Mouse (Mus musculus) lung, postnatal 10 days (tissue): ENCODE results near the gene Tnrc6b.
A peak's percentile ranks its signal among the peaks of the same experiment; 100 is the strongest.

Experiments
- DNase-seq: peaks from one replicate; pipeline ENCODE4 v3.0.0; 2021

Tnrc6b gene

DNA sequence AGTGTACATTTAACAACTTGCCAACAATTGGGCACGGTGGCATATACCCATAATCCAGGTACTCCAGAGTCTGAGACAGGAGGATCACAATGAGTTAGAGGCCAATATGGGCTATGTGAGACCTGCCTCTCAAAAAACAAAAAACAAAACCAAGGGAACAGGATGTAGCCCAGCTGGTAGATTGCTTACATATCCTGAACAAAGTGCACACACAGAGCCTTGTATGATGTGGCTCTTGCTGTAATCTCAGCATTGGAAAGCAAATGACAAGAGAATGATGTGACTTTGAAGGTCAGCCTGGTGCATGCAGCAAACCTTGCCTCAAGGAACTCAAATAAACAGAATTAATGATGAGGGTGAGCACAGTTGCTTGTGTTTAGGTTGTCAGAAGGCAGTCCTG, 30.7 kb downstream of the Tnrc6b start:
- DNase-seq = no peak

DNA sequence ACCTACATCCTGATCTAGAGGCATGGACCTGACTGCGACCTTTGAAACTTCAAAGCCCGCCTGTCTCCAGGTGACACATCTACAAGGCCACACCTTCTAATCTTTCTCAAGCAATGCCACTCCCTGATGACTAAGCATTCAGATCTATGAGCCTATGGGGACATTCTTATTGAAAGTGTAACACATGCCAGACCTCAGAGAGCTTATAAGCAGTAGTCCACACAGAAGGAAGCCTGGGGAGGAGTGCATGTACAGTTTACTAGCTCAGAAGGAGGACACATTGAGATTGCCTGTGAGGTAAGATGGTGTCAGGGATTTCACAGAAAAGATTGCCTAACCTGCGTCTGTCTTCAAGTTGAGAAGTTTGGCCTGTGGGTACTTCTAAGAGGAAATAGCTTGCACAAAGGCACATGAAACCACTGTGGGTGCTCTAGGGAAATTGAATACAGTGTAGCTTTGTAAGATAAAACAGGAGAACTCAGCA, 31.9 kb downstream of the Tnrc6b start:
- no peak for DNase-seq

DNA sequence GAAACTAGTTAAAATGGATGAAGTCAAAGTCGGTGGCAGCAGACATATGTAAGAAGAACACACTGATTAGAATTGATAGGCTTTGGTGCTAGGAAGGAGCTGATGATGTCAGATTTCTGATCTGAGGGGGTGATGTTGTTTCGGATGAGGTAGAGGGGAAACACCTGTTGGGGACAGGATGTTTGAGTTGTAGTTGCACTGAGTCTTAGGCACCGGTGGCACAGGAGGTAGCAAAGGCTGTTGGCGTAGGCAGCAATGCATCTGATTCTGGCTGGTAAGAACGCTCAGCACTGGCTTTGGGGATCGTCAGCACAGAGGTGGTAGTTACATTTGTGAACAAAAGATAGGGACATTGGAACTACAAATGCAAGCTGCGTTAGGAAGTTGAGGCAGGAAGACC, 32.5 kb downstream of the Tnrc6b start:
- no peak for DNase-seq

DNA sequence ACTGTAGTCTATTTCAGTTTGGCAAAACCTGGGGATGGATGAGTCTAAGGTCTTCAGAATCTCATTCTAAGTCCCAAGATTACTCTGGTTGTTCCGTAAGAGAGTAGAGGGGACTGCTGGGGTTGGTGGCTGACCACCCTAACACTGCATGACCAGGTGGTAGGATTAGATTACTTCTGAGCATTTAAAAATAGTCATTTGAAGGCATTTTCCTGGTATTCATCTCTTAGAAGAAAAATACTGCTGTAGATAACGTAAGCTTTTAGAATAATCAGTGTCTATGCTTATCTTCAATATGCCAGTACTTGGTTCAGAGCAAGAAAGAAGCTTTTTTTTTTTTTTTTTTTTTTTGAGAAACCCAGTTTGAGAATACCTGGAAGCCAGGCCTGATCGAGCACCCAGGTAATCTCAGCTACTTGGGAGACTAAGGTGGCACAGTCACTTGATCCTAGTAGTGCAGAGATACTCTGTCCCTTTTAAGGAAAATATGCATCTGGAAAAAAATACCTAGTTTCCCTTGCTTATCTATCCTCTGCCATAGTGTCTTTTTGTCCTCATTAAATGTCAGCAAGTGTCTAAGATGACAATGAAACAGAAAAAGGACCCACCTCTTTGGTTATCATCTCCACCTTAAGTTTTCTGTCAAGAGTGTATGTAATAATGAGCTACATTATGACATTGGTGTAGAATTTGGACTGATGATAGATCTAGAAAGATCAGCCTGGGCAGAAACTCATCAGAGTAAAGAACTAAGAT, 33.7 kb downstream of the Tnrc6b start:
- DNase-seq = no peak

DNA sequence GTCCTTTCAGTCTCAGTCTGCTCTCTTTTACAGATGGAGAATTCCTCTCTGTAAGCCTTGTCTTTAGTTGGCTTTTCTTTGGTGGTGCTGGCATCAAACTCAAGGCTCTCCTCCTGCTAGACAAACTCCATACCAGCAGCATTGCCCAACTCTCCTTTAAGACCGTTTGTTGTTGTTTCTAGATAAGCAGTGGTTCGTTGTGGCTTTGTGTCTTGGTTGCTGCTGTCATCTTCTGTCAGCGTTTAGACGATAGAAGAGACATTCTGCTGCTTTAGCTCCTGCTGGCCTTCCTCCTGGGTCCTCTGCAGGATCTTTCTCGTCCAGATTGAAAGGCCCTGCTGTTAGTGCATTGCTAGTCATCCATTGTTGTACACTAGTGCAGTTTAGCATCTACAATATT, 37.9 kb downstream of the Tnrc6b start:
- no peak for DNase-seq

DNA sequence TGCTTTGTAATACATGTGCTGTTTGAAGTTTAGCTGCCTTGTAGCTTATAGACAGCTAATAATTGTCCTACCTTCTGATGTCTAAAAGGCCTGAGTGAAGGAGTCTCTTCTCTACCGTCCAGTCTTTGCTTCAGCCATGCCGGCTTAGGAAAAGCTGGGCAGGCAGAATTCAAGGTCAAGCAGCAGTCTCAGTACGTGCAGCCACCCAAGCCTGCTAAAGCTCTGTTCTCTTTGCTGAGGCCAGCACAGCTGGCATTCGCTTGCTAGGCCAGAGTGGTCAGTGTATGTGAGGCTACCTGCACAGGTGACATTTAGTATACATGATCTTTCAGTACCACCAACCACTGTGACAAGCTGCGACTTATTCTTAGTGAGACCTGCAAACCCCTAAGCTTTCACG, 42.2 kb downstream of the Tnrc6b start:
- DNase-seq = no peak

DNA sequence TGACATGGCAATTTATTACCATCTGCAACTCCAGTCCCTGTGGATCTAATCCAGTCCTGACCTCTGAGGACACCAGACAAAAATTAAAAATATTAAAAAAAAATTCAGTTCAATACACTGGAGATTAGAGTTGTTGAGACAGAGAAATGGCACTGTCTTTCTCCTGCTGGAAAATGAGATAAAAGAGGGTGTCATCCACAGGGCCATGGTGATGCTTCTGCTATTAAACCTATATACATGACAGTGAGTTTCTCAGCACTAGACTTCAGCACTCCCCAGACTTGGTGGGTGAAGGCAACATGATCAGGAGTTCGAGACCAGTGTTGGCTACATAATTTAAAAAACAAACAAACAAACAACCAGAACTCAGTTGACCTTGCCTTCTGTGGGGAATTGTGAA, 43.0 kb downstream of the Tnrc6b start:
- no peak for DNase-seq

DNA sequence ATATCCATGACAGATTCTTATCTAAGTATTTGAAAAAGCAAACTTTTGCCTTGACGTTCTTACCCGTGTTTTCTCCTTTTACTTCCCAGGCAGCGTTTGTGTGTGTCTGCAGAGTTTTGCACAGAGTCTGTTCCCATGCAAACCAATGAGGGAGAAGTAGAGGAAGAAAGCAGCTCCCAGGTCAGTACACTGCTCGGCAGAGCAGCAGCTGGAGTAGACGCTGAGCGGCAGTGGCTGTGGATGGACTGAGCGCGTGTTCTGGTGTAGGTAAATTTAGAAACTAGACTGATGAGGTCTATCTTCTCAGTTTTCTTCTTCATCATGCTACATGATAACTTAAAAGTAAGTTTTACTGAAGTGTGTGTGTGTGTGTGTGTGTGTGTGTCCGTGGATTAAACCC, 48.3 kb downstream of the Tnrc6b start:
- DNase-seq = no peak

DNA sequence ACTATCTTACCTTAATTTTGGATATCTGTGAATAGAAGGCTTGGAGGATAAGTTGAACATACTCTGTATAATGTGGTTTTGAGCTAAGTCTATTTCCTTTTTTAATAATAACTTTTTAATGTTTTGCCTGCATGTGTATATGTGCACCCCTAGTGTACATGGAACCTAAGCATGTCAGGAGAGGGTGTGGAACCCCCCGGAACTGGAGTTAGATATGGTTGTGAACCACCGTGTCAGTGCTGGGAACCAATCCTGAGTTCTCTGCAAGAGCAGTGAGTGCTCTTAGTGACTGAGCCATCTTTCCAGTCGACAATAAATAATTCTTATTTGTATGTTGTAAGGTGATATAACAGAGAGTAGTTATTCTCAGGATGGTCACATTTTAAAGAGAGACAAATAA, 49.4 kb downstream of the Tnrc6b start:
- DNase-seq = no peak

DNA sequence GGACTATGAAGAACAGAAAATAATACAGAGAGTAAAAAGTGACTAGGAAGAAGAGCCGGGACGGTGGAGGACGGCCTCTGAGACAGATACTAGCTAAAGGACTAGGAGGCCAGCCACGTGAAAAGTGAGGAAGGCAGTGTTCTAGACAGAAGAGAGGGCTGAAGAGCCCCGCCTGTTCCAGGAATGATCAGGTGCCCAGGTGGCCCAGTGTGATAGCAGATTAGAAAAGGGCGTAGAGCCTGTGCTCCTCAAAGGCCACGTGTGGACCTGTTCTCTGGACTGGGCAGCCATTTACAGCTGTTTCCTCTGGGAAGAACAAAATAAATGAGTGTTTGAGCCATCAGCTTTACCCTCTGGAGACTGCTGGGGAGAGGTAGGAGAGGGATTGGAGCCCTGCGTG, 49.8 kb downstream of the Tnrc6b start:
- DNase-seq = no peak

DNA sequence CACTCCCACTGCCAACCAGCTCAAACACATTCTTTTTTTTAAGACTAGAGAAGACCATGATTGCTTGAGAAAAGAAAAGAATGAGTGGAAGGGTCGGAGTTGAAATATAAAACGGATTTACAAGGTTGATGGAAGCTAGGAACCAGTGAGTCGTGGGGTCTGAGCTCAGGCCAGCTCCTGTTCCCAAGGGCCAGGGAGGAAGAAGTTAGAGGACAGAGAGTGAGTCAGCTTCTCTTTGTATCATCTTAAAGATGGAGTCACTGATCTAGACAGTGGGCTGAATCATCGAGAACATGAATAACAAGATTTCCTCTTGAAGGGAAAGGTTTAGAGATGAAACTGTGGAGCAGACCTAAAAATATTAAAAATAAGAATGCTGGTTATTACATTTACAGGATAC, 51.5 kb downstream of the Tnrc6b start:
- DNase-seq = no peak

DNA sequence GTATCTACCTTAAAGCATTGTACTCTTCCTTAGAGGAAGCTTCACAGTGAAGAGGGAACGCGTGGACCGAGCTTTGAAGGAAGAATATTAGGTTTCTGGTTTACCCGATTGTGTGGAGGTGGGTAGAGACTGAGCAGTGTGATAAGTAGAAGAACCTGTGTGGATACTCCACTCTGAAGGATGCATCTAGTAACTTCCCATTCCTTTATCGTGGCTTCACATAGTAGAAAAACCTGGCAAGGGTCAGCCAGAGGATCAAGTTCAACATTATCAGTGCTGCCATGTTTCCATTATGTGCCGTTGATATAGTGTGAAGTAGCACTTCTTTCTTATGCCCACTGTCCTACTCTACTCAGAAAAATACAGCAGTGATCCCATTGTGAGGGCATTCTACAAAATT, 53.6 kb downstream of the Tnrc6b start:
- DNase-seq = no peak

DNA sequence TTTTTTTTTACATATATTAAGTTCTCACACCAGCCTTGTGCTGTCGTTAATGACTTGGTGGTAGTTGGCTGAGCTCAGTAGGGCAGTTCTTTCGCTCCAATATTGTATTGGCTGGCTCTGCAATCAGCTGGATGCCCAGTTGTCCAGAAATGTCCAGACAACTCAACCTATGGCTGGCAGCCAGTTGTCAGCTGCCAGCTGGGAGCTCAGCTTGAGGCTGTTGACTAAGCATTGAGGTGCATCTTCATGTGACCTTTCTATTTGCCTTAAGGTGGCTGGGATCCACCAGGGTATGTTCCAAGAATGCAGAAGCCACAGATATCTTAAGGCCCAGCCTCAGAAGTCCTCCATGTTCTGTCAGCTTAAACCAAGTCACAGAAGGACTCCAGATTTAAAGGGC, 54.3 kb downstream of the Tnrc6b start:
- no peak for DNase-seq

DNA sequence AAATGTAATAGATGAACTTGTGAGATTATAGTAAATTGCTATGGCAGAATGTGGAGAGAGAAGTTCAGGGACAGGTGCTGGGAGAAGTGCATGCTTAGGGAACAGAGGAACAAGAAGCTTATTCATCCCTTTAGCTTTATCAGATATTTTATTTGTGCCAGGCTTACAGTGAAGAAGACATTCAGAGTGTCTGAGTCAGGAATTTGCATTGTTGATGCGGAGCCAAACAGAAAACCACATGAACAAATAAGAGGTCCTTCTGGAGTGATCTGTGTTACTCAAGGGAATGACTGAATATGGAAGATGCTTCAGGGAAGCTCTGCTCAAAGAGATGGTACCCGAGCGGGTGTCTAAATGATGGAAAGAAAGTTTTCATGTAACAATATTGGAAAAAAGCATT, 57.1 kb downstream of the Tnrc6b start:
- no peak for DNase-seq

DNA sequence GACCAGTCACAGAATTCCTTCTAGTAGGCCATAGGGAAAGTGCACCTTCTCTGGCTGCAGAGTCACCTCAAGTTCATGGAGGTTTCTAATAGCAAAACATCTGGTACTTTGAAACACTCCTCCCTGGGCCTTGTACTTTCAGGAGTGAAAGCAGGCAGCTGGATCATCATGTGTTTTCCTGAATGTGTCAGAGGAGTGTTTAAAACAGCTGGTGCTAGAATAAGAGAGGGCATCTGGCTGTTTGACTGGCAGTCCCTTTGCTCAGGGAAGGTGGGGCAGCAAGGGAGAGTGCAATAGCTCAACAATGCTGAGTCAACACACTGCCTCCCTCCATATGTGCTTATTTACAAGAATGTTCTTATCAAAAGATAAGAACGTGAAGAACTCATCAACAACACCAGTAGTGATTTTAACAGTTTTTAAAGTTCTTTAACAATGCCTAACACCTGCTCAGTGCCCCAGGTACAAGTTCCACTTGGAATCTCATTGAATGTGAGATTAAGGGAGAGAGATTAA, 60.9 kb downstream of the Tnrc6b start:
- no peak for DNase-seq

DNA sequence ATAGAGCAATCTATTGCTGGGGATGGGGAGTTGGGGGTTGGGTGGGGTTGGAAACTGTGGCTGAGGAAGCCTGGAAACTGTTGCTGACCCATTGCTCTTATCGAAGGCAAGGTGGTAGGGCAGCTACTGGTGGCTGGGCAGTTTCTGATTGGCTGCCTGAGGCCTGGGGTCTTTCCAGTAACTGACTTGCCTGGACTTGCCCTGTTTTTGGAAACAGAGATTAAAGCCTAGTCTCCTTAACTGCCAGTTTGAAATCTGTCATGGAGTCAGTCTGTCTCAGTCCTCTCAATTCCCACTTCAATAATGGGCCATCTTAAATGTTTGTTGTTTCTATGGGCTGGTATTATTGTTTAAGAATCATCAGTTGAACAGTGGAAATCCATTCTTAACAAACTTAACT, 63.6 kb downstream of the Tnrc6b start:
- DNase-seq = no peak

DNA sequence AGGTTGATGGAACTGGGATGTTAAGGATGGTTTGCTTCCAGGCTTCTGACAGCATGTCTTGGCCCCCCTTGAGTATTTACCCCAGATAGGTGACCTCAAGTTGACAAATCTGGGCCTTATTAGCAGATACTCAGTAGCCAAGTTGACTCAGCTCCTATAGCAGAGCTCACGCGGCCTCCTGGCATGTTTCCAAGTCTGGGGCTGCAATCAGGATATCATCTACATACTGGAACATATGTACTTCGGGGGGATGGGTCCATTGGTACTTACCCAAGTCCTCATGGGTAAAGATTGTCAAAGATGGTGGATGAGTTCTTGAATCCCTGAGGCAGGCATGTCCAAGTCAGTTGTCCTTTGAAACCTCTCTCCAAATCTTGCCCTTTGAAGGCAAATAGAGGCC, 67.9 kb downstream of the Tnrc6b start:
- DNase-seq = no peak

DNA sequence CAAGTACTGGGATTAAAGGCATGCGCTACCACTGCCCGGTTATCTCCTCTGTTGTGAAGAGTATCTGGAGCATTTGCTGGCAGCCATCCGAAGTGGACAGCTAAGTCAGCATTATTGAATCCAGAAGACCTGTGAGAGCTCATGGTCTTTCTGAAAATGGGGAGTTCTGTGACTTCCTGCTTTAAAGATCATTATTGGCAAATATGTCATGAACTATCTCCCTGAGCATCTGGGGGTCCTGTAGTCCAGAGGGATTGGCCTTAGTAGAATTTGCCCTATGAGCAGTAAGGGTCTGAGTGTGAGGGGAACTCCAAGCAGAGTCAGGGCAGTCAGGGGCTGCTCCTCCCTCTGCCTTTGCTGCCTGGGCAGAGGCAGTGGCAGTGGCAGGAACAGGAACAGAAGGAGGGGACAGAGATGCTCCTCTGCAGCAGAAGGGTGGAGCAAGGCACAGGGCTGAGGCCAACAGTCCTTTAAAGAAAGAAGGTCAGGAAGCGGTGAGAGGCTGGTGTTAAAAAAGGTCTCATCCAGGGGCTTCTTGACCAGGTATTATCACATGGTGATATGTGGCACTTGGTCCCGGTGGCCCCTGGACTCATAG, 69.1 kb downstream of the Tnrc6b start:
- DNase-seq = no peak

DNA sequence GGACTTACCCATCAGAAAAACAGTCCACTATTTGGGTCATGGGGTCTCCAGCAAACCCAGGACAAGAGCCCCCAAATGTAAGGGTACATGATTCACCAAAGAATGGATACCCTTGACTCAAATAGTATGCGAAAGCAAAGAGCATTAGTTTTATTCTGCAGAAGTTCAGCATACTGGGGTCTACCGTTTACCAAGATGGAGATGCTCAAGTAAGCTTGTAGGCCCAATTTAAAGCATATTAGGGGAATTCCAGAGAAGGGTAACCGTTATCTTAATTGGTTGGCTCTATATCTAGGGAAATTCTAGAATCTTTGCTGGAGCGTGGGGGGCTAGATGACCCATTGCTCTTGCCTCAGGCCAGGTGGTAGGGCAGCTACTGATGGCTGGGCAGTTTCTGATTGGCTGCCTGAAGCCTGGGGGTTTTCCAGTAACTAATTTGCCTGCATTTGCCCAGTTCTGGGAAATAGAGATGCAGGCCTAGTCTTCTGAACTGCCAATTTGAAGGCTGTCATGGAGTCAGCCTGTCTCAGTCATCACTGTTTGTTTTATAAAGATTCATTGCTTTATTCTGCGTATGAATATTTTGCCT, 70.2 kb downstream of the Tnrc6b start:
- DNase-seq = no peak

DNA sequence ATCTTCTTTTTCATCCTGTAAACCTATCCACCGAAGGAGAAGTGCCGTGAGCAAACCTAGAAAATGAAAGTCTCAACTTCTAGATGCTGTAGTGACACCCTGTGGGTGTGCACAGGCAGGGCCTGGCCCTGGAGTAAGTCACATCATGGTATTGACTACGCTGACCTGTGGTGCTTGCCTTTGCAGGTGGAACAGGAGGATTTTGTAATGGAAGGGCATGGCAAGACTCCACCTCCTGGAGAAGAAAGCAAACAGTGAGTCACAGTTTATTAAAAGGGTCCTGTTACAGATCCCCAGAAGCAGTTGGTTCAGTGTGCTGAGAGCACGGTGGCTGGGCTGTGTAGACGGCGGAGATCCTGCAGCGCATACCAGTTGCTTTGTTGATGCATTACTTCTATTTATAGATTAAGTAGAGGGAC, 73.4 kb downstream of the Tnrc6b start:
- DNase-seq = peak; percentile 29

DNA sequence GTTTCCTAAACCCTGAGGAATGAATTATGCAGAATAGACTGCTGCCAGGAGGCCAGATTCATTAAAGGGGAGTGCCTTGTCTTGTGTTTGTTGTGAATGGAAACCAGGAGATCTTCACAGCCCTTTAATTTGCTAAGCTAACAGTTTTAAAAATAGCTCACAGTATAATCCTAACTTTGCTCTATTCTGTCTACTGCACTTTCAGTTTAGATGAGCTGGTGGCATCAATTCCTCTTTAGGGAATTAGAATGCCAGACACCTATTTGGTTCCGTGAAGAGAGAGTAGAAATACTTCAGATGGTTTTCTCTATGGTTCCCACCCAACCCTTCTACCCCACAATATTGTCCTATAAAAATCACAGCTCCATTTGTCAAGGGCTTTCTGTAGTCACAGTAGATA, 74.6 kb downstream of the Tnrc6b start:
- no peak for DNase-seq

DNA sequence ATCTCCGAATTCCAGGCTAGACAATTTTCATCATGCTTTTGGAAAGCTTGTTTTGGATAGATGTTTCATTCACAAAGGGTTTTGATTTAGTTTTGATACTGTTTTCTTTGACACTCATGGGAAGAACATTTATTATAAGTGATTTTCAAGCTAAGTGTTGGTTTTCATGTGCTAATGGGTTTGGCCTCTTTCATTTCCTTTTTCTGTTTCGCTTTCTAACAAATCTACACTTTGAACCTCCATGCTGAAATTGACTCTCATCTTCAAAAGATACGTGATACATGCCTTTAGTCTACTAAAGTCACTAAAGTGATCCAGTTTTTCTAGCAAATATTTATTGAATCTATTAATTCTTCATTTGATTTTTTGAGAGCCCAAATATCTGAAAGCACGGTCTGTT, 76.6 kb downstream of the Tnrc6b start:
- DNase-seq = no peak

DNA sequence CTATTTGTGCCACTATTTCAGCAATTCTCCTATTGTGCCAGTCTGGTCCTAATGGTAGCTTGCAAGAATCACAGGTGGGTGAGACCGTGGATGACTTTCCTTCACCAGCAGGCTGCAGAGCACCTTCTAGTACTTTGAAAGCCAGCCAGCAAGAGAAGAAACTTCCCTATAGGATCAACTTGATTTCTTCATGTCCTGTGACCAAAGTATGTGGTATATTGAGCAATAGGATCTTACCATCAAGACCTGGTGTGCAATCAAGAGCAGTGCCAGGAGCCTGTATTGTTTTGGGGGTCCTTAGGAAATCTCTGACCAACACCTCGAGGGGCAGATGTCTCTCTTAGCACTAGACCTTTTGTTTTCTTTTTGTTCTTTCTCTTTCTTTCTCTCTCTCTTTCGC, 81.4 kb downstream of the Tnrc6b start:
- DNase-seq = no peak

DNA sequence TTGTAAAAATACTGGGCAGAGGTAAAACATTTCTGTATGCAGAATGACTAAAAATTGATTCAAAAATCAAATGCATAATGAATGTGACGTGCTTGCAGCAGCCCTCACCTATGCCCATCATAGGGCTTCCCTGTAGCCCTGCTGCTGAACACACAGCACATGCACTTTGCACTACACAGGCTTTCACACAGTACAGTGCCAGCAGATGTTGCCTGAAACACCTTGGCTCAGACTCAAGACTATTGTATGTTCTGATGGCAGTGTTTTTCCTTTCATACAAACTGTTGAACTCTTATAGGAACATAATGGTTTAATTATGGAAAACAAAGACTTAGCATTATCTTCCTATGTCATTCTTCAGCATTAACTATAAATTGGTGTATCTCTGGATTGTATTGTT, 84.0 kb downstream of the Tnrc6b start:
- no peak for DNase-seq
